Mouse (Mus musculus) small intestine, adult 2 months (tissue): ENCODE measurements at regions not wholly inside any gene's neighbourhood (a gene's known extent, or its start where the extent isn't known, plus 50 kb on each side); places are given as distances from the start of the nearest gene placed in this dataset.

Source experiments
- H3K27ac ChIP-seq: fragments of 200-500 bp; 2 replicates; pipeline ENCODE4 v1.5.1; 2012; ENCODE audit warnings: low read depth, low read length, control low read depth, inconsistent platforms; ENCODE audit not compliant: insufficient read depth
- H3K27me3 ChIP-seq: fragments of 200-500 bp; 2 replicates; pipeline ENCODE4 v1.6.1; 2012; ENCODE audit warnings: mild to moderate bottlenecking, moderate library complexity, low read length, inconsistent platforms; ENCODE audit not compliant: control insufficient read depth, insufficient read depth
- H3K36me3 ChIP-seq: fragments of 200-500 bp; 2 replicates; pipeline ENCODE4 v1.6.1; 2012; ENCODE audit warnings: mild to moderate bottlenecking, low read length, control low read depth, inconsistent platforms; ENCODE audit not compliant: control insufficient read depth, insufficient read depth
- H3K4me1 ChIP-seq: fragments of 200-500 bp; 2 replicates; pipeline ENCODE4 v1.6.1; 2012; ENCODE audit warnings: low read length, inconsistent platforms, mixed read lengths; ENCODE audit not compliant: control insufficient read depth, insufficient read depth, insufficient read length
- H3K4me3 ChIP-seq: fragments of 200-500 bp; 2 replicates; pipeline ENCODE4 v1.5.1; 2012; ENCODE audit warnings: low read depth, mild to moderate bottlenecking, control low read depth, inconsistent platforms, low read length, moderate library complexity
- CTCF ChIP-seq: fragments of 200-500 bp; IDR thresholded peaks from 2 replicates; pipeline ENCODE4 v1.5.1; 2012; ENCODE audit warnings: low read depth, mild to moderate bottlenecking, control low read depth, inconsistent platforms, low read length, moderate library complexity, mixed read lengths; ENCODE audit not compliant: insufficient replicate concordance, insufficient read length; ENCODE audit errors: extremely low read depth
- POLR2A ChIP-seq: fragments of 200-500 bp; IDR thresholded peaks from 2 replicates; pipeline ENCODE4 v1.6.1; 2012; ENCODE audit warnings: low read depth, mild to moderate bottlenecking, control low read depth, inconsistent platforms, low read length, moderate library complexity
- WGBS: fragments of 180-500 bp; shearing (Covaris S2); methylation state at CpG from one replicate; pipeline ENCODE4 v1.1.7; 2018; 5-methylcytosine and 5-hydroxymethylcytosine counted together

DNA sequence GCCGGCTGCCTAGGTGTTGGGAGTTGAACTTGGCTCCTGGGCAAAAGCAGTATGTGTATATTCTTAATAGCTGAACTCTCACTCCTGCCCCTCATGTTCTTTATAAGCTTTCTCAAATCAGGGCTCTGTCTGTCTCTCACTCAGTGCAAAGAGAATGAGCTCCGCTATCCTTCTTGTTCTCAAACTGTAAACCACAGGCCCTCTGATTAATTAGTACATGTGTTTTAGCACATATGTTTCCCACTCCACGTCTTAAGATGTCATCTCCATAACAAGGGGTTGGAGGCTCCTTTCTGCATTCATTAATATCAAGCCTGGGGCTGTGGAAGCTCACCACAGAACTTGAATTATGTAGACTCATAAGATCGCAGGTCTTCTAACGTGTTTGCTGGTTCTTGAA, 104.7 kb downstream of the Nsun3 start:
- TF ChIP-seq CTCF (no peak), POLR2A (no peak)
- WGBS: 77% methylated on average over 5 of the region's 5 CpGs
- H3K27ac ChIP-seq: no peak overlapping the region
- no peaks in the 10 kb centered on the region for H3K4me1 ChIP-seq
- no peaks in the 10 kb centered on the region for H3K27me3 ChIP-seq
- H3K4me3 ChIP-seq: no peak overlapping the region
- H3K36me3 ChIP-seq: no peaks in the 10 kb centered on the region

DNA sequence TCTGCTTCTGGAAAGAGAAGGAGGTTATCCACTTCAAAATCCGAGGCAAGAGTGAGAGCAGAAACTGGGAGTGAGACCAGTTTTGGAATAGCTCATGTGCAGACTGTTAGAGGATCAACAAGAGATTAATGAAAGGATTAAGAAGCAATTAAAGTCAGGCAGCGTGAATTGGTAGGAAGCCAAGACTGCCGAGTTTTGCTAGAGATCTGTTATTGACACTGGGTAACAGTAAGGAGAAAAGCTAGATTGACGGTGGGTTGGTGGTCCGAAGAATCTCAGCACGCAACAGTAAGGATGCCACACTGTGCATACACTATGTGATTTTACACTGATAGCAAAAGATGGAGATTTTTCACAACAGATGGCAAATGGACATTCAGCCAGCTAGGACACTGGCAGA, 109.8 kb downstream of the Nsun3 start:
- Histone ChIP-seq H3K4me3 (no peak overlapping the region), H3K36me3 (no peaks in the 10 kb centered on the region), H3K27ac (no peak overlapping the region), H3K4me1 (no peaks in the 10 kb centered on the region), H3K27me3 (no peaks in the 10 kb centered on the region)
- TF ChIP-seq POLR2A (no peak), CTCF (no peak)
- WGBS: 73% methylated on average over 6 of the region's 6 CpGs

DNA sequence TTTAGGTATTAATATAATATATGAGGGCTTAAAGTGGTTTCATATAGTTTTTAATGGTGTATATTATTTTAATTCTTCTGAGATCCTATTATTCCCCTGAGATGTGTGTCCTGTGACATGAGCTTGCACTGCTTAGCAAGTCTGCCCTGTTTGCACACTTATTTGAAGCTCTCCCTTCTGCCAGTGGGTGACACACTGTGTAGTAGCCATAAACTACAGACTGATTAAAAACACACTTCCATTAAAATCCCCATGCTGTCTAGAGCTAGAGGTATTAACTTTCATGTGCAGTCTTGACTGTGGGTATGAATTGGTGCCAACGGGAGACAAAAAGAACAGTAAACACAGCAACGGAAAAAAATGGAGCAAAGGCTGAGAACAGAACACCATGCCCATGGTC, 129.2 kb downstream of the Nsun3 start:
- WGBS: 83% methylated on average over 2 of the region's 2 CpGs
- TF ChIP-seq CTCF (no peak), POLR2A (no peak)
- no peaks in the 10 kb centered on the region for H3K27me3 ChIP-seq
- no peak overlapping the region for H3K4me3 ChIP-seq
- no peaks in the 10 kb centered on the region for H3K4me1 ChIP-seq
- H3K36me3 ChIP-seq: no peaks in the 10 kb centered on the region
- no peak overlapping the region for H3K27ac ChIP-seq

DNA sequence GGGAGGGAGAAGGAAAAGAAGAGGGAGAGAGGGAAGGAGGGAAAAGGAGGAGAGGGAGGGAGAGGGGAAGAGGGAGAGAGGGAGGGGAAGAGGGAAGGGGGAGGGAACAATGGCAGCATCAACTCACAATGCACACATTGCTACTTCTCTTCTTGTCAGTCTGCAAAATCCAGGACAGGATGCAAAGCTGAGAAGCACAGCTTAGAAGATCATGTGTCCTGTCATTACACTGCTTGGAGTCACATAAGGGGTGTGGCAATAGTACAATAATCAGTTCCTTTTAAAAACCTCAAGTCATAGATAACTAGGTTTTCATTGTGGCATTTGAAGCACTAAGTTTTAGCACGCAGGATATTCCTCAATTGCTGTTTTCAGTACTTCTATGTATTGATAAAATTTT, 132.2 kb downstream of the Nsun3 start:
- H3K27ac ChIP-seq: no peak overlapping the region
- no peaks in the 10 kb centered on the region for H3K27me3 ChIP-seq
- no peak for TF ChIP-seq POLR2A
- no peak for TF ChIP-seq CTCF
- WGBS: 73% methylated on average over 1 of the region's 1 CpGs
- no peaks in the 10 kb centered on the region for H3K36me3 ChIP-seq
- no peaks in the 10 kb centered on the region for H3K4me1 ChIP-seq
- no peak overlapping the region for H3K4me3 ChIP-seq

DNA sequence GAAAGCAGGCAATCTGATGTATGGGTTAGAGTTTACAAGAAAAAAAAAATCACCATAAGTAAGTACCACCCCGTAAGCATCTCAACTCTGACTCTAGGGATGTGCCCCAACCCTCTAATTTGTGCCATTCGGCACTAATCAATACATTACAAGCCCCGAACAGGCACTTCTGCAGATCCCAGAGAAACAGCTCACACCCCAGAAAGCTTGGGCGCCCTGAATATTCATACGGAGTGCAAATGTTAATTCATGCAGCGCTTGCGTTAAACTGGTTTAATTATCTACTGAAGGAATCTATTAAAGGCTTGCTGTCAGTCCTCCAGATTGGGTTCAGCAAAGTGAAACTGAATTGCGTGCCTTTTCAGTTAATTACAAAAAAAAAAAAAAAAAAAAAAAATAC, 132.8 kb downstream of the Nsun3 start:
- no peaks in the 10 kb centered on the region for H3K4me1 ChIP-seq
- H3K27me3 ChIP-seq: no peaks in the 10 kb centered on the region
- TF ChIP-seq POLR2A: no peak
- no peak for TF ChIP-seq CTCF
- no peaks in the 10 kb centered on the region for H3K36me3 ChIP-seq
- H3K4me3 ChIP-seq: no peak overlapping the region
- H3K27ac ChIP-seq: no peak overlapping the region
- 42% methylated on average over 8 of the region's 8 CpGs for WGBS

DNA sequence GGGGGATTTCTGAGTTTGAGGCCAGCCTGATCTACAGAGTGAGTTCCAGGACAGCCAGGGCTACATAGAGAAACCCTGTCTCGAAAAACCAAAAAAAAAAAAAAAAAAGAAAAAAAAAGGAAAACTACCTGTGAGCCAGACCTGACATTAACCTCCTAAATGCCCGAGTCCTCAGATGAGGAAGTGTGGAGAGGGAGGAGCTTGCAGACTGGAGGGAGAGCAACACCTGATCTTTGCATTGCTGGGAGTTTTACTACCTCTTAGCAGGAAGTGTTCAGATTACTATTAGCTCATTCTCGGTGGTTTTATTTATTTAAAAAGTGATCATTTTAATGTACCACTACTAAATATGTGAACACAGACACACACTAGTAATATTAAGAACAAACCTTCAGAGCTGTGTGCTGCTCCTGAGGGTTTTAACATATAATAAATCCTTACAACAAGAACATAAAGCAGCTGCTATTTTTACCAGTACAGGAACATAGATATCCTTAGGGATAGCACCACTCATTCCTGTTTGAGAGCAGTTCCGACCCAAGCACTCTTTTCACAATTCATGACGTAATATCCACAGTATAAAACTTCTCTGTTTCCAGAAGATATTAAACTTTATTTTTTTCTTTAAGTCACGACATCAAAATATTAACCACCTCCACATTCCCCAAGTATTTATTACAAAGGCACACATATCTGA, 133.7 kb downstream of the Nsun3 start:
- no peaks in the 10 kb centered on the region for H3K4me1 ChIP-seq
- 52% methylated on average over 6 of the region's 6 CpGs for WGBS
- TF ChIP-seq POLR2A: no peak
- TF ChIP-seq CTCF: no peak

DNA sequence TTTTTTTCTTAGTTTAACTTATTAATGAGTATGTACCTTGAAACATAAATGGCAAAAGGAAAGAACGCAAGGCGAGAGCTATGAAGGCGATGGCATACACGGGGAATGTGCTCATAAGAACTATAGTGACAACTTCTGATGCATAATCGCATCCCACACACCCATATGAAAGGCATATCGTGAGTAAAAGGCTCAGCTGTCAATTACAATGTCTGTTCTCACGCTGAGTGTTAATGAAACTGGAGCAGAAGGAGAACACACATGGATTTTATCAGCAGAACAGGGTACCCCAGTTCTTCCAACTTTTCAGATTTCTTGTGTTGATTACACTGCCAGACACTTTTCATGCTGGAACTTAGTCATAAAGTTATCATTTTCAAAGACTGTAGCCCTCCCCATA, 135.8 kb downstream of the Nsun3 start:
- no peak for TF ChIP-seq CTCF
- TF ChIP-seq POLR2A: no peak
- H3K36me3 ChIP-seq: no peaks in the 10 kb centered on the region
- no peaks in the 10 kb centered on the region for H3K27me3 ChIP-seq
- no peak overlapping the region for H3K27ac ChIP-seq
- H3K4me1 ChIP-seq: no peaks in the 10 kb centered on the region
- WGBS: 84% methylated on average over 7 of the region's 7 CpGs
- H3K4me3 ChIP-seq: no peak overlapping the region

More for the DNA sequence above, 133.7 kb downstream of the Nsun3 start:
- H3K27me3 ChIP-seq: no peaks in the 10 kb centered on the region
- no peak overlapping the region for H3K27ac ChIP-seq
- no peaks in the 10 kb centered on the region for H3K36me3 ChIP-seq
- no peak overlapping the region for H3K4me3 ChIP-seq
